Mouse (Mus musculus): Measurements from ENCODE around the gene Hoxb5. TPM values are rescaled to one million over a fixed set of nuclear protein-coding genes. Genes with fewer than 3 reads are reported as not detected.

Hoxb5 gene
- total and polyA plus RNA-seq, 3 experiments, result 0.18 to 0.23 TPM; not detected in 1

GRCm38 (mm10) chr11:96297428-96297827 lies 5.7 kb upstream of the Hoxb5 start:
- no peak for DNase-seq
- Histone ChIP-seq H3K4me1 (ENCODE audit: control insufficient read depth, insufficient read depth, low read length) (no peaks in the 10 kb centered on the region), H3K36me3 (ENCODE audit: control insufficient read depth, insufficient read depth, low read length) (no peaks in the 10 kb centered on the region), H3K27me3 (ENCODE audit: control insufficient read depth, insufficient read depth, low read length) (peaks cover 55% of the 10 kb centered on the region), H3K4me3 (no peak overlapping the region), H3K9ac (ENCODE audit: low read depth, low read length) (no peak overlapping the region), H3K79me2 (replicated peaks; ENCODE audit: control insufficient read depth, insufficient read depth, low read length) (no peaks in the 10 kb centered on the region), H3K27ac (no peak overlapping the region)
- WGBS, result 14% methylated on average over 3 of the region's 3 CpGs
- no peak for TF ChIP-seq EP300 (IDR thresholded peaks at IDR 0.05; ENCODE audit: insufficient read depth, low read depth, low read length)
- no peak for TF ChIP-seq CTCF (IDR thresholded peaks at IDR 0.05)
- TF ChIP-seq POLR2A (IDR thresholded peaks at IDR 0.05; ENCODE audit: insufficient read depth, low read depth, low read length), result no peak
- intact Hi-C loops (cut with DNase I), result no loop called here

GRCm38 (mm10) chr11:96297968-96298635 lies 5.0 kb upstream of the Hoxb5 start:
- intact Hi-C loops (cut with DNase I), result no loop called here
- WGBS, result 9% methylated on average over 11 of the region's 11 CpGs
- Histone ChIP-seq H3K79me2 (replicated peaks; ENCODE audit: control insufficient read depth, insufficient read depth, low read length) (no peaks in the 10 kb centered on the region), H3K4me3 (no peak overlapping the region), H3K27me3 (ENCODE audit: control insufficient read depth, insufficient read depth, low read length) (peaks cover 55% of the 10 kb centered on the region), H3K36me3 (ENCODE audit: control insufficient read depth, insufficient read depth, low read length) (no peaks in the 10 kb centered on the region), H3K9ac (ENCODE audit: low read depth, low read length) (no peak overlapping the region), H3K27ac (no peak overlapping the region), H3K4me1 (ENCODE audit: control insufficient read depth, insufficient read depth, low read length) (no peaks in the 10 kb centered on the region)
- no peak for DNase-seq
- no peak for TF ChIP-seq POLR2A (IDR thresholded peaks at IDR 0.05; ENCODE audit: insufficient read depth, low read depth, low read length)
- TF ChIP-seq CTCF (IDR thresholded peaks at IDR 0.05), result no peak
- no peak for TF ChIP-seq EP300 (IDR thresholded peaks at IDR 0.05; ENCODE audit: insufficient read depth, low read depth, low read length)

GRCm38 (mm10) chr11:96298895-96299667 lies 4.1 kb upstream of the Hoxb5 start:
- Histone ChIP-seq H3K27me3 (ENCODE audit: control insufficient read depth, insufficient read depth, low read length) (peaks cover 55% of the 10 kb centered on the region), H3K4me1 (ENCODE audit: control insufficient read depth, insufficient read depth, low read length) (no peaks in the 10 kb centered on the region), H3K4me3 (peak overlapping the region; percentile 38; the same call in 1 of the 2 replicates), H3K79me2 (replicated peaks; ENCODE audit: control insufficient read depth, insufficient read depth, low read length) (no peaks in the 10 kb centered on the region), H3K9ac (ENCODE audit: low read depth, low read length) (no peak overlapping the region), H3K27ac (no peak overlapping the region), H3K36me3 (ENCODE audit: control insufficient read depth, insufficient read depth, low read length) (no peaks in the 10 kb centered on the region)
- 2% methylated on average over 66 of the region's 66 CpGs for WGBS
- TF ChIP-seq CTCF (IDR thresholded peaks at IDR 0.05), result no peak
- TF ChIP-seq EP300 (IDR thresholded peaks at IDR 0.05; ENCODE audit: insufficient read depth, low read depth, low read length), result no peak
- TF ChIP-seq POLR2A (IDR thresholded peaks at IDR 0.05; ENCODE audit: insufficient read depth, low read depth, low read length), result no peak
- intact Hi-C loops (cut with DNase I), result no loop called here
- peak in 1 of 2 experiments; percentile 45 for DNase-seq

DNA sequence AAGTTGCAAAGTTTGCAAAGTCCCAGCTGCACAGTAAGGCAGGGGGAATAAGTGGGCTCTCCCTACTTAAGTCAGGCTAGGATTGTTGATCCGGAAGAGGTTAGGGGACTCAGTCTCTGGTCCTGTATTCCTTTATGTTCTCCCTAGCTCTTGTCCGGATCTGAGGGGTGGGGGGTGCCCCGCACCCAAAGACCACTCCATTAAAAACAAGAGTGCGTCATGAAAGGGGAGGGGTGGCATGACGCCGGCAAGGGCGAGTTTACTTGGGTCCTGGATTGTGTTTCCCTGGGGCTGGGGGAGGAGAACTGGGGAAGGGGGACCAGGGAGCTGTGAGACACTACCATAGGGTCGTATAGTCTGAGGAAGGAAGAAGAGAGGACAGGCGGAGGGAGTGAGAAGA lies 3.4 kb upstream of the Hoxb5 start:
- peaks cover 55% of the 10 kb centered on the region for H3K27me3 ChIP-seq (ENCODE audit: control insufficient read depth, insufficient read depth, low read length)
- no peak for DNase-seq
- H3K9ac ChIP-seq (ENCODE audit: low read depth, low read length), result no peak overlapping the region
- no peak overlapping the region for H3K4me3 ChIP-seq
- no peak overlapping the region for H3K27ac ChIP-seq
- no peaks in the 10 kb centered on the region for H3K4me1 ChIP-seq (ENCODE audit: control insufficient read depth, insufficient read depth, low read length)
- intact Hi-C loops (cut with DNase I), result loop anchor here (5.0 kb wide), 2 partner anchors 238 to 253 kb away; no protein-coding TSS in a partner anchor
- WGBS, result 6% methylated on average over 9 of the region's 9 CpGs
- no peak for TF ChIP-seq POLR2A (IDR thresholded peaks at IDR 0.05; ENCODE audit: insufficient read depth, low read depth, low read length)
- TF ChIP-seq CTCF (IDR thresholded peaks at IDR 0.05), result no peak
- TF ChIP-seq EP300 (IDR thresholded peaks at IDR 0.05; ENCODE audit: insufficient read depth, low read depth, low read length), result no peak
- no peaks in the 10 kb centered on the region for H3K36me3 ChIP-seq (ENCODE audit: control insufficient read depth, insufficient read depth, low read length)
- no peaks in the 10 kb centered on the region for H3K79me2 ChIP-seq (replicated peaks; ENCODE audit: control insufficient read depth, insufficient read depth, low read length)

GRCm38 (mm10) chr11:96300354-96301063 lies 2.6 kb upstream of the Hoxb5 start:
- H3K79me2 ChIP-seq (replicated peaks; ENCODE audit: control insufficient read depth, insufficient read depth, low read length), result no peaks in the 10 kb centered on the region
- no peak for DNase-seq
- H3K4me1 ChIP-seq (ENCODE audit: control insufficient read depth, insufficient read depth, low read length), result no peaks in the 10 kb centered on the region
- TF ChIP-seq EP300 (IDR thresholded peaks at IDR 0.05; ENCODE audit: insufficient read depth, low read depth, low read length), result no peak
- TF ChIP-seq POLR2A (IDR thresholded peaks at IDR 0.05; ENCODE audit: insufficient read depth, low read depth, low read length), result no peak
- TF ChIP-seq CTCF (IDR thresholded peaks at IDR 0.05), result no peak
- 3% methylated on average over 35 of the region's 35 CpGs for WGBS
- H3K9ac ChIP-seq (ENCODE audit: low read depth, low read length), result no peak overlapping the region
- H3K4me3 ChIP-seq, result no peak overlapping the region
- intact Hi-C loops (cut with DNase I), result loop anchor here (5.0 kb wide), 2 partner anchors 237 to 252 kb away; no protein-coding TSS in a partner anchor
- peaks cover 54% of the 10 kb centered on the region for H3K27me3 ChIP-seq (ENCODE audit: control insufficient read depth, insufficient read depth, low read length)
- H3K36me3 ChIP-seq (ENCODE audit: control insufficient read depth, insufficient read depth, low read length), result no peaks in the 10 kb centered on the region
- no peak overlapping the region for H3K27ac ChIP-seq

Measured in heart, adult 2 months (tissue).